Mouse (Mus musculus): ENCODE measurements around the gene Pip5k1b. TPM values are rescaled to one million over a fixed set of nuclear protein-coding genes. Genes with fewer than 3 reads are reported as not detected.

Gene Pip5k1b
- total RNA-seq, 2 experiments from 2014 or later: 28.9 to 29.9 TPM

DNA sequence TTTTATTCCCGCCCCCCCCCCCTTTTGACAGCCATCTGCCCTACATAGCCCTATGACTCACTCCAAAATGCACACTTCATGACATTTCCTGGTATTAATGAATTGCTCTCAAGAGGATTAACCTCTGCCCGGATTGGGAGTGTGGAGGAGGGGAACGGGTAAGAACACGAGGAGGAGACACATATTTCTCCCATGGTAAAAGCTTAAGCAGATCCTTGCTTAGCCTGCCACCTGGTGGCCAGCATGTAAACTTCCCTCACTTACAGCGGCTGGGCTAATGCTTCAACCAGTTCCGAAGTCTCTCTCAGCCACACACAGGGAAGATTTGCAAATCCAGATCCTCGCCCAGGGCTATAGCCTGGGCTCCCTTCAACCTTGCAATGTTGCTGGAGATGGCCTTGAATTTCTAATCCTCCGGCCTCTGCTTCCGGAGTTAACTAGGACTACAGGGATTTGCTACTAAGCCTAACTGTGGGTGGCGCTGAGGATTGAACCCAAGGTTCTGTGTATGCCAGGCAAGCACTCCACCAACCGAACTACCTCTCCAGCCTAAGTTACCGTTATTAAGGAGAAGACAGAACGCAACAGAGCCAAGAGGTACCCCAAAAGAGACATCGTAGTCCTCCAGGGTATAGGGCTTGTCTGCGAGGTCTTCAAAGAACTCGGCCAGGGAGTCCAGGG lies 283.8 kb downstream of the Pip5k1b start:
- Histone ChIP-seq H3K27ac (no peak overlapping the region; the same call in 1 of the 2 replicates), H3K4me3 (peak overlapping the region; percentile 31; the same call in 1 of the 2 replicates)
- DNase-seq (ENCODE audit: extremely low spot score in 1 of 2, low spot score in 2 of 2): peak; percentile 79 to 85
- TF ChIP-seq CTCF (IDR thresholded peaks at IDR 0.05): peak; percentile 86
- intact Hi-C loops (cut with DNase I): loop anchor here (10.0 kb wide), 1 partner anchor 407 kb away; no protein-coding TSS in a partner anchor

DNA sequence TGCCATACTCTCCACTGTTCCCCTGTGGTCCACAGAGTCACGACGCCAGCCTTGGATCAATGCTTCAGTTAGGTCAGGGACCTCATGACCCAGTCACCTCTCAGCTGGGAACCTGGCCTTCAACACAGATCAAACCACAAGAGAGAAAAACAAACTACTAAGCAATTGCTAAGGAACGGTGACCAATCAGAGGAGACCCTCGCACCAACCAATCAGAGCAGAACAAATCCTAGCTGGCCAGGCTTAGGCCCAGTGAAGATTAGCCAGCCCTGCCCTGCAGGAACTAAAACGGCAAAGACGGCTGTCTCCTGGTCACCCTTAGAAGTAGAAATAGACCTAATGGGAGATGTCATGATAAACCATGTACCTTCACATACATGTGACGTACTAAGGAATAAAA lies 284.3 kb downstream of the Pip5k1b start:
- intact Hi-C loops (cut with DNase I): loop anchor here (10.0 kb wide), 1 partner anchor 407 kb away; no protein-coding TSS in a partner anchor
- H3K4me3 ChIP-seq: peak overlapping the region; percentile 31; the same call in 1 of the 2 replicates
- H3K27ac ChIP-seq: no peak overlapping the region; the same call in 1 of the 2 replicates
- no peak for TF ChIP-seq CTCF (IDR thresholded peaks at IDR 0.05)
- DNase-seq (ENCODE audit: extremely low spot score in 1 of 2, low spot score in 2 of 2): peak in 1 of 2 experiments; percentile 26

DNA sequence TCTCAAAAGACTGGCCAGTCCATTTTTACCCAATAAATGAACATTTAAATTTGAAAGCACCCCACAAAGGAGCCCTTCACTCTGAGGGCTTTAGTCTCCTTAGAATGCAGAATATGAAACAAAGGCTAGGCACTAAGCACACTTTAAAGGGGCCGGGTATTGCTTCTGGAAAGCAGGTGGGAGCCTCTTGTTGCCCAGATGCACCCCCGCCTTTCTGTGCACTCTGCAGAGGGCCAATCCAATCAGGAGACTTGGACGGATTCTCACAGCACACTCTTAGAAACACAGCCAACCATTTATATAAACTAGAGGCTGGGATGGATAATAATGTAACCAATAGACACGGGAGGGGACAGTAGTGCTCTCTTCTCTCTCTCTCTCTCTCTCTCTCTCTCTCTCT lies 287.1 kb downstream of the Pip5k1b start:
- intact Hi-C loops (cut with DNase I): loop anchor here (5.0 to 10.0 kb wide), 2 partner anchors 286 to 694 kb away; no protein-coding TSS in a partner anchor
- peak overlapping the region; percentile 15; the same call in 1 of the 2 replicates for H3K27ac ChIP-seq
- no peak for DNase-seq (ENCODE audit: extremely low spot score in 1 of 2, low spot score in 2 of 2)
- no peak overlapping the region for H3K4me3 ChIP-seq
- no peak for TF ChIP-seq CTCF (IDR thresholded peaks at IDR 0.05)

- intact Hi-C loops (cut with DNase I): loop anchor here (5.0 to 10.0 kb wide), 2 partner anchors 284 to 691 kb away; no protein-coding TSS in a partner anchor
- no peak for DNase-seq (ENCODE audit: extremely low spot score in 1 of 2, low spot score in 2 of 2)
- no peak; the same call in 1 of the 2 replicates for TF ChIP-seq CTCF (IDR thresholded peaks at IDR 0.05)
- Histone ChIP-seq H3K27ac (no peak overlapping the region), H3K4me3 (no peak overlapping the region)
Measured at GRCm38 (mm10) chr19:24266046-24266830, 289.4 kb downstream of the Pip5k1b start.

- intact Hi-C loops (cut with DNase I): loop anchor here (2.0 to 10.0 kb wide), 4 partner anchors 40 to 690 kb away; partner anchors contain the start of gene Tjp2
- DNase-seq (ENCODE audit: extremely low spot score in 1 of 2, low spot score in 2 of 2): peak; percentile 81 to 85
- Histone ChIP-seq H3K27ac (no peak overlapping the region), H3K4me3 (no peak overlapping the region)
- TF ChIP-seq CTCF (IDR thresholded peaks at IDR 0.05): peak; percentile 88
Measured at GRCm38 (mm10) chr19:24264991-24265390, 290.7 kb downstream of the Pip5k1b start.

- DNase-seq (ENCODE audit: extremely low spot score in 1 of 2, low spot score in 2 of 2): no peak
- no peak for TF ChIP-seq CTCF (IDR thresholded peaks at IDR 0.05)
- Histone ChIP-seq H3K4me3 (no peak overlapping the region), H3K27ac (no peak overlapping the region)
- intact Hi-C loops (cut with DNase I): loop anchor here (10.0 kb wide), 1 partner anchor 688 kb away; no protein-coding TSS in a partner anchor
Measured at GRCm38 (mm10) chr19:24262736-24263135, 292.9 kb downstream of the Pip5k1b start.

DNA sequence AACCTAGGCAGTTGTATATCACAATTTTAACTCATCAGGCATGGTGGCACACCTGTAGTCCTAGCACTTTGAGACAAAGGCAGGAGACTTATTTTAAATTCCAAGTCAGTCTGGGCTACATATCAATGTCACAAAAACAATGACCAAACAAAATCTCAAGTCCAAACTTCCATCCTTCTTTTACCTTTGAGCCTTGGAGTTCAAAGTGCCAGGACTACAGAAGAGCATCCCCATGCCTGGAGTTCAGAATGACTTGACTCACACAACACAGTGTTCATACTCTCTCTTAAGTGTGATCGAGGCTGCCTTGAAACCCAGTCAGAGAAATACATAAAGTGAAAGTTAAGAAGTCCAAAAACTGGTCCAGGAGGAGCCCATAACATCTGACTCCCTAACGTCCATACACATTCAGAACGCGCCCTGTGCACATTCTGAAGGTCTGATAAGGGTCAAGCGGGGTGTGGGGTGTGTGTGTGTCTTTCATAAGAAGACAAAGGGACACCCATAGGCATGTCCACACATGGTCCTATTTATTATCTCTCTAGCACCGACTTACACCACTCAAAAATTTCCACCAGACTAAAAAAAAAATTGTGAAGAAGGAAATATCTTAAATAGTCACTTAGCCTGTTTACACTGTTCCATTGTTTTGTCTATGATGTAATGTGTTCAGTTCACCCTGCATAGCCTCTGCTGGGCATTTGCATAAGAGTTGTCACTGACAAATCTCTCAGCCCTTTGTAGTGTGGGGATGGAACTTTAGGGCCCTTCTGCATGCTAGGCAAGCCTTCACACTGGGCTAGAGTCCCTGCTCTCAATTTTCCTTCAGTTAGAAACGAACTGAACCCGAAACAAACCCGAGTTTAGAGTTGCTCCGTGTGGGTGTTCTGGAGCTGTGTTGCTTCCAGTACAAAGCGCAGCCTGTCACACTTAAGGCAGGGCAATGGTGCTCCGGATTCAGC lies 296.0 kb downstream of the Pip5k1b start:
- no peak overlapping the region for H3K4me3 ChIP-seq
- TF ChIP-seq CTCF (IDR thresholded peaks at IDR 0.05): no peak
- intact Hi-C loops (cut with DNase I): loop anchor here (10.0 kb wide), 1 partner anchor 685 kb away; no protein-coding TSS in a partner anchor
- DNase-seq (ENCODE audit: extremely low spot score in 1 of 2, low spot score in 2 of 2): no peak
- H3K27ac ChIP-seq: peak overlapping the region; percentile 50; the same call in 1 of the 2 replicates

- TF ChIP-seq CTCF (IDR thresholded peaks at IDR 0.05): no peak
- H3K4me3 ChIP-seq: no peak overlapping the region
- intact Hi-C loops (cut with DNase I): no loop called here
- H3K27ac ChIP-seq: no peak overlapping the region
- no peak for DNase-seq (ENCODE audit: extremely low spot score in 1 of 2, low spot score in 2 of 2)
Measured at GRCm38 (mm10) chr19:24258368-24258767, 297.3 kb downstream of the Pip5k1b start.

DNA sequence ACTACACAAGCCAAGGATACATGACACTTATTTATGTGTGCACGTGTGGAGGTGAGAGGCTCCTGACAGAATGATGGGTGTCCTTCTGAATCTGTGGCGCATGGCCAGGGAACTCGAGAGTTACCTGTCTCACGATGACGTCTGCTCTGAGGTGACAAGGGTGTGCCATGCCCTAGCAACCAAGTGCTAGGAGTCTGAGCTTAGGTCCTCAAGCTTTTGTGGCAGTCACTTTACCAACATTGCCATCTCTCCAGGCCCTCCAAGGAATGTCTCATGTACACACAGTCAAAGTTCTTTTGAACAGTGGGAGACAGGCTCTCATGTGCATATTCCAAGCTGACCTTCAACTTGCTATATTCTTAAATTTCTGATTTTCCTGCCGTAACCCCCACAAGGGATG lies 297.7 kb downstream of the Pip5k1b start:
- no peak for TF ChIP-seq CTCF (IDR thresholded peaks at IDR 0.05)
- Histone ChIP-seq H3K4me3 (no peak overlapping the region), H3K27ac (no peak overlapping the region)
- intact Hi-C loops (cut with DNase I): no loop called here
- no peak for DNase-seq (ENCODE audit: extremely low spot score in 1 of 2, low spot score in 2 of 2)

- TF ChIP-seq CTCF (IDR thresholded peaks at IDR 0.05): no peak
- Histone ChIP-seq H3K27ac (no peak overlapping the region; the same call in 1 of the 2 replicates), H3K4me3 (no peak overlapping the region)
- intact Hi-C loops (cut with DNase I): no loop called here
- no peak for DNase-seq (ENCODE audit: extremely low spot score in 1 of 2, low spot score in 2 of 2)
Measured at GRCm38 (mm10) chr19:24253657-24254260, 301.9 kb downstream of the Pip5k1b start.
